Mouse (Mus musculus) myocyte (in vitro differentiated cells): ENCODE results near the gene E130309D02Rik. TPM values are rescaled to one million over a fixed set of nuclear protein-coding genes. Genes with fewer than 3 reads are reported as not detected.

Source experiments
- H3K27me3 ChIP-seq: one replicate; pipeline ENCODE4 v1.6.1; 2011; ENCODE audit not compliant: control insufficient read depth, insufficient read depth, insufficient read length
- H3K36me3 ChIP-seq: one replicate; pipeline ENCODE4 v1.6.1; 2011; ENCODE audit not compliant: control insufficient read depth, insufficient read depth
- H3K4me2 ChIP-seq: one replicate; pipeline ENCODE4 v1.6.1; 2011; ENCODE audit warnings: low read depth, control low read depth
- H3K4me3 ChIP-seq: one replicate; pipeline ENCODE4 v1.5.1; 2011; ENCODE audit warnings: mild to moderate bottlenecking, control low read depth, moderate library complexity
- H3K79me2 ChIP-seq: one replicate; pipeline ENCODE4 v1.6.1; 2011; ENCODE audit not compliant: control insufficient read depth, insufficient read depth
- H3ac ChIP-seq: one replicate; pipeline ENCODE4 v1.6.1; 2011; ENCODE audit not compliant: control insufficient read depth, insufficient read length
- CEBPB ChIP-seq: IDR thresholded peaks from 2 replicates; pipeline ENCODE4 v1.6.1; 2011; ENCODE audit warnings: mild to moderate bottlenecking, moderate library complexity; ENCODE audit not compliant: poor library complexity, insufficient read depth, severe bottlenecking
- E2F4 ChIP-seq: IDR thresholded peaks from one replicate; pipeline ENCODE4 v1.6.1; 2011; ENCODE audit warnings: mild to moderate bottlenecking, control low read depth, moderate library complexity; ENCODE audit not compliant: insufficient read depth
- MAX ChIP-seq: IDR thresholded peaks from one replicate; pipeline ENCODE4 v1.6.1; 2011; ENCODE audit warnings: low read depth, mild to moderate bottlenecking, control low read depth
- MYOD1 ChIP-seq, 3 experiments: IDR thresholded peaks; one replicate each; pipeline ENCODE4 v1.6.1; 2011; ENCODE audit warnings: control low read depth in 2 of 3, low read depth in 2 of 3, mild to moderate bottlenecking in 2 of 3, moderate library complexity in 1 of 3; ENCODE audit not compliant: insufficient read length in 2 of 3, control insufficient read depth in 1 of 3
- MYOG ChIP-seq, 3 experiments: IDR thresholded peaks; one replicate each; pipeline ENCODE4 v1.6.1; 2011; ENCODE audit warnings: control low read depth in 2 of 3, low read depth in 2 of 3, mild to moderate bottlenecking in 2 of 3; ENCODE audit not compliant: insufficient read length in 2 of 3, control insufficient read depth in 1 of 3, insufficient read depth in 1 of 3
- POLR2A ChIP-seq: IDR thresholded peaks from one replicate; pipeline ENCODE4 v1.6.1; 2011; ENCODE audit warnings: low read depth, mild to moderate bottlenecking, control low read depth, moderate library complexity; ENCODE audit not compliant: insufficient read length
- POLR2AphosphoS2 ChIP-seq: IDR thresholded peaks from one replicate; pipeline ENCODE4 v1.6.1; 2011; ENCODE audit warnings: low read depth, control low read depth; ENCODE audit not compliant: insufficient read length
- REST ChIP-seq: IDR thresholded peaks from one replicate; pipeline ENCODE4 v1.6.1; 2011; ENCODE audit warnings: mild to moderate bottlenecking, control low read depth, moderate library complexity; ENCODE audit not compliant: insufficient read depth, insufficient read length
- SRF ChIP-seq: IDR thresholded peaks from one replicate; pipeline ENCODE4 v1.6.1; 2011; ENCODE audit warnings: low read depth; ENCODE audit not compliant: control insufficient read depth, insufficient read length
- TCF12 ChIP-seq: IDR thresholded peaks from one replicate; pipeline ENCODE4 v1.6.1; 2011; ENCODE audit warnings: mild to moderate bottlenecking, control low read depth; ENCODE audit not compliant: poor library complexity, insufficient read depth, severe bottlenecking
- TCF3 ChIP-seq: IDR thresholded peaks from one replicate; pipeline ENCODE4 v1.6.1; 2011; ENCODE audit warnings: low read depth, control low read depth; ENCODE audit not compliant: insufficient read length
- USF1 ChIP-seq: IDR thresholded peaks from one replicate; pipeline ENCODE4 v1.6.1; 2011; ENCODE audit warnings: low read depth, mild to moderate bottlenecking, control low read depth, moderate library complexity
- polyA plus RNA-seq: library from polyadenylated mRNA; unstranded; fragments of >200 nt; fragmentation: generic; extraction: Trizol; gene quantifications from one replicate; pipeline ENCODE4 v1.2.1, GENCODE M21; 2012; ENCODE audit warnings: missing spikeins

Gene E130309D02Rik
- polyA plus RNA-seq = 25.7 TPM

DNA sequence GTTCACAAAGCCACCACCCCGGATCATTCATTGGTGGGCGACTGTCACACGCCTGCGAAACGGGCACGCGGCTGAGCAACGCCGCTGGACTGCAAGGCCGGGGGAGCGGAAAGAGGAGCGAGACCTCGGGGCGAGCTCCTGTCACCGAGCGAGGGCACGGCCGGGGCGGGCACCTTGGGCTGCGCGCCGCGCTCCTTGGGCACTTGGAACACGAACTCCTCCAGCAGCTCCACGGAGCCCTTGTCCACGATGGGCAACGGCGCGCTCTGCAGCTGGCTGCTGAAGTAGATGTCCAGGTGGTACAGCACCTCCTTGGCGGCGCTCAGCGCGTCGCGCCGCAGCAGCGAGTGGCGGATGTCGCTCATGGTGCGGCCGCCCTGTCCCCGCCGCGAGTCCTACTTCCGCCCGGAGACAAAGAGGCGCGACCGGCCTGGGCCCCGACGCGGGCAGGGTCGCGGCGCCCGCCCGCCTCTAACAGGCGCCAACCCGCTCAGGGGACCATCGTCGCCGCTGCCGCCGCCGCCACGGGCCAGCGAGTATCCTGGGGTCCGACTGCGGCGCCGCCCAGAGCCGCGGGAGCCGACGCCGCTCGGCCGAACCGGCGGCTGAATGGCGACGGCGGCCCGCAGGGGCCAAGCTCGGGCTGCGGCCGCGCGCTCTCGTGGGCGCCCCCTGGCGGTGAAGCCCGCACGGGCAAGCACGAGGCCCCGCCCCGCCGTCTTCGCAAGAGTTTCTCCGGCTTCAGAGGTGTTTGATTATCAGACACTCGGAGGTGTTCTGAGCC is at the start of gene E130309D02Rik:
Gene E130309D02Rik, minus strand, starts transcription at position 631 of the 784 bp plus-strand sequence.
- Histone ChIP-seq H3K4me3 (peak within 1 kb of the TSS; percentile 43), H3ac (peak within 1 kb of the TSS; percentile 50), H3K4me2 (peak within 1 kb of the TSS; percentile 82), H3K27me3 (no peaks in the 10 kb centered on the region), H3K36me3 (peaks cover 13% of the 10 kb centered on the region), H3K79me2 (peaks cover 19% of the 10 kb centered on the region)
- TF ChIP-seq MYOG (IDR thresholded peaks at IDR 0.05; ENCODE audit: control insufficient read depth in 1 of 3, insufficient read depth in 1 of 3, insufficient read length in 2 of 3, low read depth in 2 of 3) (no peak), POLR2AphosphoS2 (peak; percentile 75), SRF (no peak), TCF12 (no peak), REST (no peak), POLR2A (peak; percentile 88)

DNA sequence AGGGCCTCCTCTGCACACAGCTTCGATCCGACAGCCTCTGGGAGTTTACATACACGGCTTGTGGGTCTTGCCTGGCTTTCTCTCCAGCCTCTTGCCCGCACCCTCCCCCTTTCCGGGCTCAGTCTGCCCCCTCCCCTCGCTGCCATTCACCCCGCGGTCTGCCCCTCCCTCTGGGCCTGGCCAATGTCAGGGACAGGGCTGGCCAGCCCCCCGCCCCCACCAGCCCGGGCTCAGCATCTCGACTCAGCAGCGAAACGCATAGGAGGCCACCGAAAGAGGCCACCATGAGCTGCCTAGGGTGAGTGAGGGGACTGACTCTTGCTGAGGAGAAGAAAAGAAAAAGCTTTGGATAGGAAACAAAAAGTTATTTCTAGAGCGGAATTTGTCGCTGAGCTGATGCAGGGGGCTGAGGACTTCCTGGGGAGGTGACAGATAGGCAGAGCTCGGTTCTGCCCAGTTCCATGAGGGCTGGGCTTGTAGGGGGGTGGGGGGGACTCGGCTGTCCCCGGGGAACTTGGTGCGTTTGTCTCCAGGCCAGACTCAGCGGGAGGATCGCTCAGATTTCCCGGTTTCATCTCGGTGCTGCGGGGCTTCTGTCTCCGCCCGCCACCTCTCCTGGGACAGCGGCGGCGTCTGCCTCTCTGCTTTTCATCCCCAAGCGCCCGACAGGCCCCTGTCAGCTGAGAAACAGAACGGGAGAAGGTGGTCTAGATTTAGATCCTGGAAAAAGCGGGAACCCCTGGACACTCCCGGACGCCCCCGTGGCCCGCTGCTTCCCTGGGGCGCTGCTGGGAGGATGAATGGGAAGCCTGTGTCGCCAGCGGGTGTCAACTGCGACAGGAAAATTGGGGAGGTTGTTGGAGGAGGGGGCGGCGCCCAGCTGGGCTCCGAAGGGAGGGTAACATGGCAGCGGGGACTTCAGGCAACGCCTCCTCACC is 48.8 kb upstream of the E130309D02Rik start:
- Histone ChIP-seq H3K36me3 (no peaks in the 10 kb centered on the region), H3K27me3 (peaks cover 64% of the 10 kb centered on the region), H3K79me2 (no peaks in the 10 kb centered on the region), H3ac (no peak overlapping the region), H3K4me2 (no peak overlapping the region), H3K4me3 (no peak overlapping the region)
- TF ChIP-seq MAX (no peak), POLR2AphosphoS2 (no peak), E2F4 (no peak), TCF3 (no peak), SRF (no peak), POLR2A (no peak), REST (no peak), USF1 (no peak), MYOD1 (IDR thresholded peaks at IDR 0.05; ENCODE audit: control insufficient read depth in 1 of 3, insufficient read length in 2 of 3, low read depth in 2 of 3) (no peak), MYOG (IDR thresholded peaks at IDR 0.05; ENCODE audit: control insufficient read depth in 1 of 3, insufficient read depth in 1 of 3, insufficient read length in 2 of 3, low read depth in 2 of 3) (no peak), CEBPB (no peak), TCF12 (no peak)

DNA sequence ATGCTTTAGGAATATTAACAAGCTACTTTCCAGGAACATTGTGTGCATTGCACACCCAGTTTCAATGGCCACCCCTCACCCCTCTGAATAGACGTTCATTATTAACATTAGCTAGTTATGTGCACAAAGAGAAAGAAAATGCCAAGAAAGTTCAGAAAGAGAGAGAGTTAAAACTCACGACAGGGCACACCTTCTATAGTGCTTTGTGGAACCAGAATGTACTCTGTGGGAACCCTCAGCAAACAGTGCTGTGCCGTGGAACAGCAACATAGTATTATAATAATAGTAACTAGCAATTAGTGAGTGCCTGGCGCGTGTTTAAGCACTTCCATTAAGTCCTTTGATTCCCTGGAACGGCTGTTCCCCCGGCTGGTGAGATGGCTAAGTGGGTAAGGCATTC is 46.3 kb upstream of the E130309D02Rik start:
- no peak overlapping the region for H3K4me2 ChIP-seq
- H3K4me3 ChIP-seq = no peak overlapping the region
- H3K27me3 ChIP-seq = peaks cover 71% of the 10 kb centered on the region
- H3ac ChIP-seq = no peak overlapping the region
- H3K79me2 ChIP-seq = no peaks in the 10 kb centered on the region
- TF ChIP-seq E2F4 = no peak
- no peak for TF ChIP-seq POLR2A
- TF ChIP-seq MAX = no peak
- H3K36me3 ChIP-seq = no peaks in the 10 kb centered on the region

DNA sequence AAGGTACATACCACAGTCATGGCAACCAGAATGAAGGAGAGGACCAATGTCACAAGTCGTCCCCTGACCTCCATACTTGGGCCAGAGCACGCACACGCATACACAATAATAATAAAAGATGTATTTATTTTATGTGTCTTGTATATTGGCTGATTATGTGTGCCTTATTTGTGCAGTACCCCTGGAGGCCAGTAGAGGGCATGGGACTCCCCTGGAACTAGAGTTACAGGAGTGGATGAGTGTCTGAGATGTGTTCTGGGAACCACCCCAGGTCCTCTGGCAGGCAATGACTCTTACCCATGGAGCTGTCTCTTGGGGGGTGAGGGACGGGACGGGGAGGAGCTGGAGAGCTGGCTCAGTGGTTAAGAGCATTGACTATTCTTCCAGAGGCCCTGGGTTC is 44.8 kb upstream of the E130309D02Rik start:
- no peak for TF ChIP-seq TCF3
- TF ChIP-seq REST = no peak
- TF ChIP-seq CEBPB = no peak
- peaks cover 68% of the 10 kb centered on the region for H3K27me3 ChIP-seq
- H3K79me2 ChIP-seq = no peaks in the 10 kb centered on the region
- no peak overlapping the region for H3ac ChIP-seq
- H3K4me2 ChIP-seq = no peak overlapping the region
- H3K4me3 ChIP-seq = no peak overlapping the region
- no peaks in the 10 kb centered on the region for H3K36me3 ChIP-seq

DNA sequence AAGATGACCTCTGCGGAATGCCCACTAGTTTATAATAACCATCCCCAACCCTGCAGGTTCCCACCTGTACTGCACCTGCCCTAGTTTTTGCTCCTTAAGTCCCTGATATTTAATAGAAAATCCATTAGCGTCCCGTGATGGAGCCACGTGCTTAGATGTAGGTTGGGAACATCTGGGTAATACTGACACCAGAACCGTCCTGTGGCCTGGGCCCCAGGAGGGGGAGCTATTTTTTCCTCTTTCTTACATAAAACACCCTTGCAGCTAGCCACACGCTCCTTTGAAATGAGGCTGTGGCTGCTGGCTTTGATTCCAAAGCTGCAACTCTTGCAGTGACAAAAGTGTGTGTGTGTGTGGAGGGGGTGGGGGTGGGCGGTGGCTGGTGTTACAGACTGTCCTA is 44.1 kb upstream of the E130309D02Rik start:
- Histone ChIP-seq H3K4me2 (no peak overlapping the region), H3K36me3 (no peaks in the 10 kb centered on the region), H3K4me3 (no peak overlapping the region), H3ac (no peak overlapping the region), H3K79me2 (no peaks in the 10 kb centered on the region), H3K27me3 (peaks cover 67% of the 10 kb centered on the region)
- TF ChIP-seq MAX (no peak), E2F4 (no peak), TCF3 (no peak), REST (no peak), MYOG (IDR thresholded peaks at IDR 0.05; ENCODE audit: control insufficient read depth in 1 of 3, insufficient read depth in 1 of 3, insufficient read length in 2 of 3, low read depth in 2 of 3) (no peak), TCF12 (no peak), CEBPB (no peak), MYOD1 (IDR thresholded peaks at IDR 0.05; ENCODE audit: control insufficient read depth in 1 of 3, insufficient read length in 2 of 3, low read depth in 2 of 3) (no peak), SRF (no peak), POLR2AphosphoS2 (no peak), USF1 (no peak)
